Mouse (Mus musculus) olfactory bulb, adult 2 months (tissue): ENCODE measurements at regions not wholly inside any gene's neighbourhood (a gene's known extent, or its start where the extent isn't known, plus 50 kb on each side); places are given as distances from the start of the nearest gene placed in this dataset.

Experiments
- H3K27ac ChIP-seq: fragments of 200-500 bp; 2 replicates; pipeline ENCODE4 v1.5.1; 2012; ENCODE audit warnings: low read depth, low read length; ENCODE audit not compliant: insufficient read depth
- H3K4me1 ChIP-seq: fragments of 200-500 bp; 2 replicates; pipeline ENCODE4 v1.6.1; 2012; ENCODE audit warnings: low read length; ENCODE audit not compliant: control insufficient read depth, insufficient read depth
- H3K4me3 ChIP-seq: fragments of 200-500 bp; 2 replicates; pipeline ENCODE4 v1.5.1; 2012; ENCODE audit warnings: mild to moderate bottlenecking, low read depth, low read length, moderate library complexity; ENCODE audit not compliant: insufficient read depth
- CTCF ChIP-seq: fragments of 200-500 bp; IDR thresholded peaks from 2 replicates; pipeline ENCODE4 v1.5.1; 2012; ENCODE audit warnings: low read depth, mild to moderate bottlenecking, low read length, moderate library complexity; ENCODE audit not compliant: insufficient read depth
- POLR2A ChIP-seq: fragments of 200-500 bp; IDR thresholded peaks from 2 replicates; pipeline ENCODE4 v1.6.1; 2012; ENCODE audit warnings: mild to moderate bottlenecking, low read depth, low read length, moderate library complexity; ENCODE audit not compliant: insufficient read depth
- WGBS: fragments of 180-500 bp; shearing (Covaris S2); methylation state at CpG from one replicate; pipeline ENCODE4 v1.1.7; 2018; 5-methylcytosine and 5-hydroxymethylcytosine counted together

DNA sequence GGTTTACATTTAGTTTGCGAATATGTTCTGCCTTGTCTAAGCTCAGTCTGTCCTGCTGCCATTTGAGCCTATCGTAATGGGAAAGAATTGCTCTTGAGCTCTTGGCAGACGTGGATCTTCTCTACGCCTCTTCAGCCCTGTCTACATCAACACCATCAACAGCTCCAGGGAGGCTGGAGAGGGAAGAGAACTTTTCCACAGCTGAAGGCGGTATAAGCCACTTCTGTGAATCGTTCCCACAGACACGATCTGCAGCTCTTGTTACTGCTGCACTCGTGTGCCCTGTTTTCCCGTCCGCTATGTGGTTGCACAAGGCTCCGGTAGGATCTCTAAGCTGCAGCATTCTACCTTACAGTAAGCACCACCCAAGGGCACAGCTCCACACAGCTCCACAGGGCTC, 128.5 kb upstream of the Cadm1 start:
- H3K27ac ChIP-seq, result no peak overlapping the region
- H3K4me1 ChIP-seq, result no peaks in the 10 kb centered on the region
- no peak for TF ChIP-seq POLR2A
- no peak for TF ChIP-seq CTCF
- WGBS, result 89% methylated on average over 11 of the region's 11 CpGs
- no peak overlapping the region for H3K4me3 ChIP-seq

DNA sequence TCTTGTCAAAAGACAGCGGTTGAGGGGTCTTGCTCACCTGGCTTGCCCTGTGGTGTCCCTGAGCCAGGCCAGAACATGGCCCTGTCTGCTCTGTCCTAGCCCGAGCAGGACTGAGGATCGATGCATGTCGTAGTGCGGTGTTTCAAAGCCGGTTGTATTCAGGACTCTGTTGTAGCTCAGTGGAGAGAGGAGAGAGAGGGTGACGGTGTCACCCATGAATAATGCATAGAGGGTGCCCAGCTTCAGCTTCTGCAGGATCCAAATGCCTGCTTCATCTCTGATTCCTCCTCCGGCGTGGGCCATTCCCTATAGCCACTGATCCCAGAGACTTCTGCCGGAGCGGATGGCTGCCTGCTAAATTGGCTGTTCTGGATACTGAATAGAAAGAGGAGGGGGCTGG, 126.7 kb upstream of the Cadm1 start:
- TF ChIP-seq POLR2A (no peak), CTCF (no peak)
- H3K4me3 ChIP-seq, result no peak overlapping the region
- 87% methylated on average over 11 of the region's 11 CpGs for WGBS
- no peak overlapping the region for H3K27ac ChIP-seq
- H3K4me1 ChIP-seq, result peaks cover 5% of the 10 kb centered on the region

DNA sequence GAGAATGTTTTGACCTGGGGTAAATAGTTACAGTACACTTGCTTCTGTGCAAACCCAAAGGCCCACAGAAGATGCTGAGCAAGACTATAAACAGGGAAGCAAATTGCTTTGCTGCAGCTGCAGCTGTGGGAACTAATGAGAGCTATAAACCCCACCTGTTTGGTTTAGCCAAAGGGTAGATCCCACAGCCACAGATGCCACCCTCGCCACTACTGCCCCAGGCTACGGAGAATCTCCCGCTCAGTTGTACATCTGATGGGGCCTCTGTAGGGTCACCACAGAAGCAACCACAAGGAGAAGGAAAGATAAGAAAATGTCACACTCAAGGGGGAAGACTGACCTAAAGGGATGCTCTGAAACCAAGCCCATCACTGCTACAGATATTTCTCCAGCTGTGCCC, 125.2 kb upstream of the Cadm1 start:
- no peak for TF ChIP-seq POLR2A
- TF ChIP-seq CTCF, result no peak
- no peak overlapping the region for H3K4me3 ChIP-seq
- no peak overlapping the region for H3K27ac ChIP-seq
- H3K4me1 ChIP-seq, result peaks cover 5% of the 10 kb centered on the region
- WGBS, result 80% methylated on average over 3 of the region's 3 CpGs

DNA sequence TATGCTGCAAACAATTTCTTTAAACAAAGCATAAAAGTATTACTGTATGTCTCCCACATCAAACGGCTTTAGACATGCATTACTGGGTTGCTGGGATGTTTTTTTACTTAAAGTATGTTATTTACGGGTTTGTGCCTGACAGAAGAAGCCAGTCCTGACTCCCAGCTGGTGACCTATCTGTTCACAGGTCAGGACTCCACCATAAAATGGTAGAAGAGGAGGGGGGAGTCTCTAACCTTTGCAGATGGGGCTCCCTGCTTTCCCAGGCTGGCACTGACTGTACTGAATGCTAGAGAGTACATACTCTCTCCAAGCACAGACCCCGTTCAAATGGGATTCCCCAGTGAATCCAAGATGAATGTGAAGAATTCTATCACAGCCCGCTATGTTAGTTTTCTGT, 124.4 kb upstream of the Cadm1 start:
- no peak overlapping the region for H3K4me3 ChIP-seq
- H3K27ac ChIP-seq, result no peak overlapping the region
- H3K4me1 ChIP-seq, result peaks cover 5% of the 10 kb centered on the region
- WGBS, result 95% methylated on average over 4 of the region's 4 CpGs
- no peak for TF ChIP-seq POLR2A

DNA sequence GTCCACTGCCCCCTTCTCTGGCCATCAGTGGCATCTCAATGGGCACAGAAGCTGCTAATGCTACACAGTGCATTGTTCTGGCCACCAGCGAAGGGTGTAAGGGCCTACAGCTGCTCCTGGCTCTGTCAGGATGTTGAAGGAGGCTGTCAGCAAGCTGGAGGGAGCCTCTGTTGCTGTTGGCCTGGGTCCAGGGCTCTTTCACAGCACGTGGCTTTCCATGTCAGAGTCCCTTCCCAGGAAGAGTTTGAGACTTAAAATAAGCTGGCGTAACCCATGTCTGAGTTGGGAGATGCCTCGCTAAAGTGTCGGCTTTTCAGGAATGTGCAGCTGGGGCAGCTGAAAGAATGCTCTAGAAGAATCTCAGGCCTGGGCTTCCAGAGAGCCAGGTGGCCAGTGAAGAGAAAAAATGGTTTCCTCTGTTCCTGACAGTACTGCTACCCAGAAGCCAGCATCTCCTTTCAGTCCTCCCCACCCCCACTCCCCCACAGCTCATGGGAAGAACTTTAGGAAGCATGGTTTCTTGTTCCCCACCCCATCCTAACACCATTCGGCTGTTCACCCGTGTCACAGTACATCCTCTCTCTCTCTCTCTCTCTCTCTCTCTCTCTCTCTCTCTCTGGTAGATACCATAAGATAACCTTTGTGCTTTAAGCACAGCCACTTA, 122.8 kb upstream of the Cadm1 start:
- no peak overlapping the region for H3K27ac ChIP-seq
- peaks cover 5% of the 10 kb centered on the region for H3K4me1 ChIP-seq
- 55% methylated on average over 7 of the region's 7 CpGs for WGBS
- no peak overlapping the region for H3K4me3 ChIP-seq
- no peak for TF ChIP-seq CTCF
- no peak for TF ChIP-seq POLR2A

DNA sequence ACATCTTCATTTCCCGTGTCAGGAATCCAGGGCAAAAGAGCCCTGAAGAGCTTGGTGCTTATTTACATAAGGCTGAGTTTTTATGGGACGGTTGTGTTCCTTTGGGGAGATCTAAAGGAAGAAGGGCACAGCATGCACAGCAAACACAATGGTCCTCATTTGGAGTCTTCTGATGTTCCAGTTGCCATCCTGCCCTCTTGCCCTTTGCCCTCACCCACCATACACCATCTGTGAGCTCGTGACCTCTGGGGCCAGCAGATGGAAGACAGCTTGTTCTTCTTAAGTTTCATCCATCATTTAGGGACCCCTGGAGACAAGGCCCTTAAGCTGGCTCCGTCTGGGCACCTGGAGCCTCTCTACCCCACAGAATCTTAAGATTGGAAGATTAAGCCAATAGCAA, 121.9 kb upstream of the Cadm1 start:
- H3K27ac ChIP-seq, result no peak overlapping the region
- no peak overlapping the region for H3K4me3 ChIP-seq
- H3K4me1 ChIP-seq, result peaks cover 5% of the 10 kb centered on the region
- TF ChIP-seq CTCF (no peak), POLR2A (no peak)
- WGBS, result 84% methylated on average over 4 of the region's 4 CpGs

DNA sequence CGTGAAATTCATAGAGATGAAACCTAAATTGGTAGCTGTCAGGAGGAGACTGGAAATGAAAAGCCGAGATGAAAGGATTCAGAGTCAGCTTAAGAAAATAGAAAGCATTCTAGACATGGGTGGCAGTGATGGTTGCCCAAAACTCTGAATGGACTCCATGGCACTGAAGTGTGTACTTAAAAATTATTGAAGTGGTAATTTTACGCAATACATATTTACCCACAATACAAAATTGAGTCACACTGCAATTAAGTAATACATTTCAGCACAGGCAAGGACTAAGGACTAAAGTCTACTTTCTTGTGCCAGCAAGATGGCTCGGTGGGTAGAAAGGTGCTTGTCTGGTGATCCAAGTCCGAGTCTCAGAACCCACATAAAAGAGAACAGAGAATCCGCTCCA, 120.4 kb upstream of the Cadm1 start:
- 87% methylated on average over 6 of the region's 6 CpGs for WGBS
- TF ChIP-seq CTCF (no peak), POLR2A (no peak)
- no peak overlapping the region for H3K4me3 ChIP-seq
- H3K27ac ChIP-seq, result no peak overlapping the region
- peaks cover 5% of the 10 kb centered on the region for H3K4me1 ChIP-seq

DNA sequence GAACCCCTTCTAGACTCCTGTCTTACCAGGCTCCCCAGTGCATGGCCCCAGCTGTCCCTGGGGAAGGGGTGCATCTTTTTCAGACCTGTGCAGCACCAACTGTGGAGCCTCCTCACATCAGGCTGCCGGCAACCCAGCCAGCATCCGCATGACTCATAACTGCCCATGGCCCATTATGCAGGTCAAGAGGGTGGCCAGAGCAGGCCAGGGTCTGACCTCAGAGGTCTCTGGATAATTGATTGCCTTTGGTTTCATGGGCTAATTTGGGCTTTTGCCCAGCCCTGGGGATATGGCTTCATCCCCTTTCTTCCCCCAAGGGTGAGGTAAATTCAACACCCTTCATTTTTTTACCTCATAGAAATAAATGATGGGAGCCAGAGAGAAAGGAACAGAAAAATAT, 117.2 kb upstream of the Cadm1 start:
- H3K4me1 ChIP-seq, result no peaks in the 10 kb centered on the region
- no peak overlapping the region for H3K4me3 ChIP-seq
- H3K27ac ChIP-seq, result no peak overlapping the region
- WGBS, result 92% methylated on average over 2 of the region's 2 CpGs
- TF ChIP-seq CTCF (no peak), POLR2A (no peak)

DNA sequence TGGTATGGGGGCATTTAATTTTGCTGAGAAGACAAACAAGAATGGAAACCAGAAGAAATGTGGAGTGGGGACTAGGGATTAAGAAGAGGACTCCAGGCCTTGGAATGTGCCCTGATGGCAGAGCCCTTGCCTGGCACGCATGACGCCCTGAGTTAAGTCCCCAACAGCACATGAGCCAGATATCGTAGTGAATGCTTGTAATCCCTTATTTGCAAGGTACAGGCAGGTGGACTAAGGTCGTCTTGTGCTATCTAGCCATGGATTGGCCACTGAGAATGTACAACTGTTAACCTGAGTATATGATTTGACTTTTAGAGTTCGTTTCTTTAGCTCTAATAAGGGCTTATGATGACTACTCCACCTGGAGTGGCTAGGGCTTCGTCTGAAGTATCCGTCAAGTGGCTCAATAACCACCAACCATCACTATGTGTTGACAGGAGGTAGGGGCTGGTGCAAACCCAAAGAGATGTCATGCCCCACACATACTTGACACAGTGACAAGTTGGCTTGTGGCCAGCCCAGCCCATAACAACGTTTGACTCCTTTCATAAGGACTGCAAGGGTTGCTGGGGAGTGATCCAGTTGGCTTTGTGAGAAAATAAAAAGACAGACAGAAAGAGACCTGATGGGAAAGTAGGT, 115.5 kb upstream of the Cadm1 start:
- no peak overlapping the region for H3K4me3 ChIP-seq
- TF ChIP-seq POLR2A (no peak), CTCF (no peak)
- WGBS, result 88% methylated on average over 8 of the region's 8 CpGs
- no peak overlapping the region for H3K27ac ChIP-seq
- no peaks in the 10 kb centered on the region for H3K4me1 ChIP-seq
